Mouse (Mus musculus) gastrocnemius, postnatal 25 days (tissue): ENCODE measurements around the gene Mcoln1. TPM values are rescaled to one million over a fixed set of nuclear protein-coding genes. Genes with fewer than 3 reads are reported as not detected.

Experiments used
- total RNA-seq, 2 experiments: library from RNA; stranded (reverse); gene quantifications; 1 replicate in 1 of 2; 2 replicates in 1 of 2; pipeline ENCODE4 v1.2.3; 2021

Mcoln1 gene
- total RNA-seq, 2 experiments from 2014 or later: 18.6 to 20.4 TPM

Other genes starting within 250 kb of the Mcoln1 start
- 10 to 100 TPM; 51.6 to 55.8 TPM for gene Insr, start 220.8 kb upstream of the Mcoln1 start, total RNA-seq
- under 1 TPM in 1 of 2 experiments, not detected in 1; 0.24 TPM for gene A430078G23Rik, start 147.0 kb upstream of the Mcoln1 start, total RNA-seq
- 10 to 100 TPM in 1 of 2 experiments, 1 to 10 TPM in 1; 10.0 to 10.5 TPM for gene Arhgef18, start 107.5 kb upstream of the Mcoln1 start, total RNA-seq
- 1 to 10 TPM; 2.5 to 3.1 TPM for gene Pex11g, start 32.8 kb upstream of the Mcoln1 start, total RNA-seq
- gene Tex45, start 29.6 kb upstream of the Mcoln1 start, total RNA-seq: not detected
- gene Zfp358, start 7.3 kb upstream of the Mcoln1 start, total RNA-seq: 10 to 100 TPM; 24.2 to 24.6 TPM
- gene Pnpla6, start 14.9 kb downstream of the Mcoln1 start, total RNA-seq: 10 to 100 TPM in 1 of 2 experiments, 1 to 10 TPM in 1; 8.3 to 11.8 TPM
- gene C330021F23Rik, start 67.5 kb downstream of the Mcoln1 start, total RNA-seq: not detected
- gene Camsap3, start 86.8 kb downstream of the Mcoln1 start, total RNA-seq: under 1 TPM; 0.61 to 0.67 TPM
- 10 to 100 TPM in 1 of 2 experiments, 1 to 10 TPM in 1; 9.5 to 10.0 TPM for gene Xab2, start 120.9 kb downstream of the Mcoln1 start, total RNA-seq
- gene Pet100, start 121.1 kb downstream of the Mcoln1 start, total RNA-seq: 100 to 1,000 TPM in 1 of 2 experiments, 10 to 100 TPM in 1; 89.9 to 106 TPM
- gene Pcp2, start 125.1 kb downstream of the Mcoln1 start, total RNA-seq: under 1 TPM in 1 of 2 experiments, not detected in 1; 0.67 TPM
- 1 to 10 TPM; 1.2 to 1.9 TPM for gene Stxbp2, start 130.5 kb downstream of the Mcoln1 start, total RNA-seq
- gene Retn, start 155.3 kb downstream of the Mcoln1 start, total RNA-seq: 10 to 100 TPM in 1 of 2 experiments, under 1 TPM in 1; 0.97 to 24.5 TPM
- not detected for gene Mcemp1, start 165.3 kb downstream of the Mcoln1 start, total RNA-seq
- gene Fcor, start 171.9 kb downstream of the Mcoln1 start, total RNA-seq: 1 to 10 TPM in 1 of 2 experiments, not detected in 1; 7.8 TPM
- 10 to 100 TPM; 17.8 to 18.0 TPM for gene Trappc5, start 175.8 kb downstream of the Mcoln1 start, total RNA-seq
- under 1 TPM; 0.23 to 0.27 TPM for gene Fcer2a, start 193.7 kb downstream of the Mcoln1 start, total RNA-seq
- gene Clec4g, start 220.2 kb downstream of the Mcoln1 start, total RNA-seq: not detected
- not detected for gene Cd209a, start 248.5 kb downstream of the Mcoln1 start, total RNA-seq